Mouse (Mus musculus) heart, postnatal 14 days (tissue): ENCODE measurements at regions not wholly inside any gene's neighbourhood (a gene's known extent, or its start where the extent isn't known, plus 50 kb on each side); places are given as distances from the start of the nearest gene placed in this dataset.
"Not testable (repeated sequence)": the region's sequence is repeated elsewhere in the genome, so short reads cannot be mapped to it uniquely, and the experiment has no call there.

Experiments
- DNase-seq, 2 experiments: peaks; one replicate each; pipeline ENCODE4 v3.0.0; 2021 to 2022
- intact Hi-C: fragments of 180-260 bp; cut with DNase I; formaldehyde crosslinking; loops from one replicate; pipeline ENCODE4 v1.15.1; 2025

DNA sequence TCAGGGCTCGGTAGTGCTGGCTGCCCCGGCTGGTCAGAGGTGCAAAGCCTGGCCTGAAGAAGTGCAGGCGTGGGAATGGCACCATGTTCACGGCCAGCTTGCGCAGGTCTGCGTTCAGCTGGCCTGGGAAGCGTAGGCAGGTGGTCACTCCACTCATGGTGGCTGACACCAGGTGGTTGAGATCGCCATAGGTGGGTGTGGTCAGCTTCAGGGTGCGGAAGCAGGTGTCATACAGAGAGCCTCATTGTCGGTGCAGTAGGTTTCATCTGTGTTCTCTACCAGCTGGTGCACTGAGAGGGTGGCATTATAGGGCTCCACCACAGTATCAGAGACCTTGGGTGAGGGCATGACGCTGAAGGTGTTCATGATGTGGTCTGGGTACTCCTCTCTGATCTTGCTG is 380.1 kb upstream of the Fam49a start:
- DNase-seq, intact Hi-C loops: not testable (repeated sequence)

DNA sequence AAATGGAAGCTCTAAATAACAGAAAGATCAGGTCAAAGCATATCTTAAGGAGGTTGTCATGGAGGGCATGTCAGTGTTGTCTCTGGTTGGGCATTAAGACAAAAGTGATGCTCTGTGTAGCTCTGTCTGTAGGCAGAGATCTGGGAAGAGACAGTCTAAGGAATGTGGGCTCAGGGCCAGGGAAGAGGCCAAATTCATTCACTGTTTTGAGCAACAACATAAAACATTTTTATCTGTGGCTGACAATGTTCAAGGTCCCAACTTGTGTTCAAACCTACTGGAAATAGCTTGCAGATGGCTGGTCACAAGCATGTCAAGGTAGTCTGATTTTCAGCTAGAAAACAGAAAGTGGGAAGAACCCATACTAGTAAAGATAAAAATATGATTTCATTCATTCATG is 374.6 kb upstream of the Fam49a start:
- intact Hi-C loops: no loop called here
- no peak for DNase-seq

DNA sequence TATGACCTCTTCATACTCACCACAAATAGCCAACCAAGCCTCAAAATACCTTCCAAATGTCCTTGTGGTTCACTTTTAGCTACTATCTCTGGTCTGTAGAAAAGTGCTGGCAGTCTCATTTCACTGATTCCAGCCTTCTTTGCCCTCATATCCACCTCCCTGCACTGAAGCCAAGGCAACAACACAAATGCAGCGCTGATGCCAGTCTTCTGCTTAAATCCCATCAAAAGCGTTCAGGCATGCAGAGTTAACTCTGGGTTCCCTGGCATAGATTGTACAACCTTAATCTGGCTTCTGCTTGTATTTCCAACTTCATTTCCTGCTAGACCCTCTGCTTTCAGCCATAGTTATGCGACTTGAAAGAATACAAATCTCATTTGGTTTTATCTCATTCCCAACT is 362.9 kb upstream of the Fam49a start:
- no peak for DNase-seq
- intact Hi-C loops: no loop called here

DNA sequence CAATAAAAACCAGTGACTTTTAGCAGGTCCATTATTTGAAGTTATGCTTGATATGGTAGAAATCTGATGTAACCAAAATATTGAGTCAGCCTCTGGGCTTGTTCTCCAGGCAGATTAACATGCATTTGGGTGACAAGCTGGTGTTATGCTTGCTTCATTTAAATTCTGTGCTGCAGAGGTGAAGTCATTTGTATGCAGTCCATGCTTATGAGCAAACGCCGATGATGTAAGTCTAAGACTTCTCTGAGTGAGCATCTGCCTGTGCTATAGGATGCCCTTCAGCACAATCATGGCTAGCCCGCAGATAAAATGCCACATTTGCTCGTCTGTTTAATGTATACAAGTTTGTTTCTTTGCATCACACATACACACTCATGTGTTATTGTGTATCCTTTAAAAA is 355.4 kb upstream of the Fam49a start:
- no peak for DNase-seq
- intact Hi-C loops: no loop called here
